Mouse (Mus musculus): ENCODE data around the gene Atad5. TPM values are rescaled to one million over a fixed set of nuclear protein-coding genes. Genes with fewer than 3 reads are reported as not detected.

The Atad5 gene
- 5.9 and 7.1 TPM in 2 replicates for polyA plus RNA-seq (2014; fragmentation: Nextera tagmentation; extraction: Ambion mirVana)

GRCm38 (mm10) chr11:80088917-80089816 lies at the start of gene Atad5:
Gene Atad5, plus strand, starts transcription at chr11:80089400.
- H3K9ac ChIP-seq (replicated peaks; ENCODE audit: low read length) = peak within 1 kb of the TSS; percentile 80
- peaks cover 4% of the 10 kb centered on the region; the same call in 1 of the 2 replicates for H3K4me1 ChIP-seq (ENCODE audit: control insufficient read depth, insufficient read depth, low read length)
- H3K9me3 ChIP-seq (ENCODE audit: control insufficient read depth, low read length) = no peaks in the 10 kb centered on the region
- WGBS = 5% methylated on average over 57 of the region's 57 CpGs
- H3K4me2 ChIP-seq (ENCODE audit: low read length) = peak within 1 kb of the TSS; percentile 86
- H3K36me3 ChIP-seq (ENCODE audit: control insufficient read depth, insufficient read depth, low read length) = peaks cover 2% of the 10 kb centered on the region; the same call in 1 of the 2 replicates
- H3K4me3 ChIP-seq (replicated peaks; ENCODE audit: low read depth, low read length) = peak within 1 kb of the TSS; percentile 94
- peak; percentile 96 for DNase-seq
- no peak within 1 kb of the TSS for H3K27ac ChIP-seq (replicated peaks; ENCODE audit: low read depth, low read length)
- no peaks in the 10 kb centered on the region for H3K27me3 ChIP-seq (ENCODE audit: control insufficient read depth, insufficient read depth, low read length)
- ATAC-seq (ENCODE audit: low FRiP score, low TSS enrichment) = peak; percentile 64; the same call in 1 of the 2 replicates

GRCm38 (mm10) chr11:80042615-80043418 lies 46.4 kb upstream of the Atad5 start:
- Histone ChIP-seq H3K9me3 (ENCODE audit: control insufficient read depth, low read length) (no peaks in the 10 kb centered on the region), H3K4me1 (ENCODE audit: control insufficient read depth, insufficient read depth, low read length) (no peaks in the 10 kb centered on the region), H3K4me2 (ENCODE audit: low read length) (no peak overlapping the region), H3K36me3 (ENCODE audit: control insufficient read depth, insufficient read depth, low read length) (no peaks in the 10 kb centered on the region), H3K9ac (replicated peaks; ENCODE audit: low read length) (no peak overlapping the region), H3K27me3 (ENCODE audit: control insufficient read depth, insufficient read depth, low read length) (no peaks in the 10 kb centered on the region), H3K4me3 (replicated peaks; ENCODE audit: low read depth, low read length) (no peak overlapping the region), H3K27ac (replicated peaks; ENCODE audit: low read depth, low read length) (no peak overlapping the region)
- ATAC-seq (ENCODE audit: low FRiP score, low TSS enrichment) (no peak), DNase-seq (peak; percentile 64)
- WGBS = 56% methylated on average over 10 of the region's 10 CpGs

GRCm38 (mm10) chr11:80043419-80043817 lies 45.8 kb upstream of the Atad5 start:
- Histone ChIP-seq H3K4me2 (ENCODE audit: low read length) (no peak overlapping the region), H3K4me3 (replicated peaks; ENCODE audit: low read depth, low read length) (no peak overlapping the region), H3K36me3 (ENCODE audit: control insufficient read depth, insufficient read depth, low read length) (0 out of 2 replicates have a peak, but pooled peaks cover 3% of the 10 kb centered on the region), H3K4me1 (ENCODE audit: control insufficient read depth, insufficient read depth, low read length) (no peaks in the 10 kb centered on the region), H3K27me3 (ENCODE audit: control insufficient read depth, insufficient read depth, low read length) (no peaks in the 10 kb centered on the region), H3K9me3 (ENCODE audit: control insufficient read depth, low read length) (no peaks in the 10 kb centered on the region), H3K9ac (replicated peaks; ENCODE audit: low read length) (no peak overlapping the region), H3K27ac (replicated peaks; ENCODE audit: low read depth, low read length) (no peak overlapping the region)
- ATAC-seq (ENCODE audit: low FRiP score, low TSS enrichment) = no peak
- 87% methylated on average over 8 of the region's 8 CpGs for WGBS
- no peak for DNase-seq

GRCm38 (mm10) chr11:80046856-80047255 lies 42.3 kb upstream of the Atad5 start:
- DNase-seq (no peak), ATAC-seq (ENCODE audit: low FRiP score, low TSS enrichment) (no peak)
- Histone ChIP-seq H3K27me3 (ENCODE audit: control insufficient read depth, insufficient read depth, low read length) (no peaks in the 10 kb centered on the region), H3K9me3 (ENCODE audit: control insufficient read depth, low read length) (no peaks in the 10 kb centered on the region), H3K4me2 (ENCODE audit: low read length) (no peak overlapping the region), H3K36me3 (ENCODE audit: control insufficient read depth, insufficient read depth, low read length) (0 out of 2 replicates have a peak, but pooled peaks cover 3% of the 10 kb centered on the region), H3K9ac (replicated peaks; ENCODE audit: low read length) (no peak overlapping the region), H3K4me3 (replicated peaks; ENCODE audit: low read depth, low read length) (no peak overlapping the region), H3K4me1 (ENCODE audit: control insufficient read depth, insufficient read depth, low read length) (no peaks in the 10 kb centered on the region), H3K27ac (replicated peaks; ENCODE audit: low read depth, low read length) (no peak overlapping the region)
- 90% methylated on average over 7 of the region's 7 CpGs for WGBS

GRCm38 (mm10) chr11:80050088-80050487 lies 39.1 kb upstream of the Atad5 start:
- H3K27ac ChIP-seq (replicated peaks; ENCODE audit: low read depth, low read length) = no peak overlapping the region
- no peaks in the 10 kb centered on the region for H3K9me3 ChIP-seq (ENCODE audit: control insufficient read depth, low read length)
- 65% methylated on average over 2 of the region's 2 CpGs for WGBS
- no peak overlapping the region for H3K9ac ChIP-seq (replicated peaks; ENCODE audit: low read length)
- 0 out of 2 replicates have a peak, but pooled peaks cover 6% of the 10 kb centered on the region for H3K36me3 ChIP-seq (ENCODE audit: control insufficient read depth, insufficient read depth, low read length)
- H3K4me2 ChIP-seq (ENCODE audit: low read length) = no peak overlapping the region
- ATAC-seq (ENCODE audit: low FRiP score, low TSS enrichment) (no peak), DNase-seq (no peak)
- H3K4me1 ChIP-seq (ENCODE audit: control insufficient read depth, insufficient read depth, low read length) = no peaks in the 10 kb centered on the region
- H3K4me3 ChIP-seq (replicated peaks; ENCODE audit: low read depth, low read length) = no peak overlapping the region
- no peaks in the 10 kb centered on the region for H3K27me3 ChIP-seq (ENCODE audit: control insufficient read depth, insufficient read depth, low read length)

- no peak for DNase-seq
- no peak overlapping the region for H3K4me2 ChIP-seq (ENCODE audit: low read length)
- no peak overlapping the region for H3K4me3 ChIP-seq (replicated peaks; ENCODE audit: low read depth, low read length)
- H3K9ac ChIP-seq (replicated peaks; ENCODE audit: low read length) = no peak overlapping the region
- H3K27me3 ChIP-seq (ENCODE audit: control insufficient read depth, insufficient read depth, low read length) = no peaks in the 10 kb centered on the region
- H3K4me1 ChIP-seq (ENCODE audit: control insufficient read depth, insufficient read depth, low read length) = no peaks in the 10 kb centered on the region
- H3K27ac ChIP-seq (replicated peaks; ENCODE audit: low read depth, low read length) = no peak overlapping the region
- WGBS = 78% methylated on average over 7 of the region's 7 CpGs
- H3K36me3 ChIP-seq (ENCODE audit: control insufficient read depth, insufficient read depth, low read length) = peaks cover 19% of the 10 kb centered on the region; the same call in 1 of the 2 replicates
- no peak for ATAC-seq (ENCODE audit: low FRiP score, low TSS enrichment)
- H3K9me3 ChIP-seq (ENCODE audit: control insufficient read depth, low read length) = no peaks in the 10 kb centered on the region
Measured at GRCm38 (mm10) chr11:80052456-80052855, 36.7 kb upstream of the Atad5 start.

GRCm38 (mm10) chr11:80053171-80053570 lies 36.0 kb upstream of the Atad5 start:
- no peak for DNase-seq
- H3K9ac ChIP-seq (replicated peaks; ENCODE audit: low read length) = no peak overlapping the region
- no peaks in the 10 kb centered on the region for H3K4me1 ChIP-seq (ENCODE audit: control insufficient read depth, insufficient read depth, low read length)
- no peaks in the 10 kb centered on the region for H3K9me3 ChIP-seq (ENCODE audit: control insufficient read depth, low read length)
- no peak overlapping the region for H3K4me3 ChIP-seq (replicated peaks; ENCODE audit: low read depth, low read length)
- no peak overlapping the region for H3K27ac ChIP-seq (replicated peaks; ENCODE audit: low read depth, low read length)
- no peaks in the 10 kb centered on the region for H3K27me3 ChIP-seq (ENCODE audit: control insufficient read depth, insufficient read depth, low read length)
- H3K4me2 ChIP-seq (ENCODE audit: low read length) = no peak overlapping the region
- 83% methylated on average over 5 of the region's 5 CpGs for WGBS
- no peak for ATAC-seq (ENCODE audit: low FRiP score, low TSS enrichment)
- H3K36me3 ChIP-seq (ENCODE audit: control insufficient read depth, insufficient read depth, low read length) = peaks cover 19% of the 10 kb centered on the region; the same call in 1 of the 2 replicates

GRCm38 (mm10) chr11:80054659-80055058 lies 34.5 kb upstream of the Atad5 start:
- WGBS = 87% methylated on average over 4 of the region's 4 CpGs
- no peak for ATAC-seq (ENCODE audit: low FRiP score, low TSS enrichment)
- no peak overlapping the region for H3K9ac ChIP-seq (replicated peaks; ENCODE audit: low read length)

More at GRCm38 (mm10) chr11:80054659-80055058, 34.5 kb upstream of the Atad5 start:
- Histone ChIP-seq H3K4me3 (replicated peaks; ENCODE audit: low read depth, low read length) (no peak overlapping the region), H3K9me3 (ENCODE audit: control insufficient read depth, low read length) (no peaks in the 10 kb centered on the region), H3K4me1 (ENCODE audit: control insufficient read depth, insufficient read depth, low read length) (no peaks in the 10 kb centered on the region), H3K4me2 (ENCODE audit: low read length) (no peak overlapping the region), H3K27ac (replicated peaks; ENCODE audit: low read depth, low read length) (no peak overlapping the region), H3K36me3 (ENCODE audit: control insufficient read depth, insufficient read depth, low read length) (peaks cover 22% of the 10 kb centered on the region; the same call in 1 of the 2 replicates), H3K27me3 (ENCODE audit: control insufficient read depth, insufficient read depth, low read length) (no peaks in the 10 kb centered on the region)
- DNase-seq = no peak
